Mouse (Mus musculus): ENCODE data around the gene Cdc42ep1.

DNA sequence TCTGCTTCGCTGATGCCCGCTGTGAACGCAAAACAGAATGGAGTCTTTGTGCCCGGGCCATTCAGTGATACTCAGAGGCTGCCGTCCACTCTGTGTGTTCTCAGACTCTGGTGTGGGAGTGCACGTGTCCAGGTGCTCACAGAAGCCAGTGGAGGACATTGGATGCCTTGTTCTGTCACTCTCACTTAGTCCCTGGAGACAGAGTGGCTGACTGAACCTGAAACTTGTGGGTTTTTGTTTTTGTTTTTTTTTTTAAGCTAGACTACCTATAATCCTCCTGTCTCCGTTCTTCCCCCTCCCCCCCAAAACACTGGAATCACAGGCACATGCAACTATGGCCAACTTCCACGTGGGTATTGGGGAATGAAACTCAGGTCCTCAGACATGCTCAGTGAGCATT, 3.9 kb downstream of the Cdc42ep1 start:
- TF ChIP-seq EP300 (IDR thresholded peaks at IDR 0.05; ENCODE audit: low read depth) (no peak), CTCF (IDR thresholded peaks at IDR 0.05; ENCODE audit: low read depth) (no peak)
